Mouse (Mus musculus): ENCODE results near the gene Exog.

Exog gene
- long read RNA-seq, experiment 1, partial matches to known transcripts = 0 of 4 reads
- long read RNA-seq, experiment 1, other reads (novel, unspliced or antisense) = 1 of 4 reads
- long read RNA-seq, experiment 2, partial matches to known transcripts = 0 of 5 reads
- long read RNA-seq, experiment 2, other reads (novel, unspliced or antisense) = 1 of 5 reads

- intact Hi-C loops (cut with DNase I) = no loop called here
Observed at GRCm38 (mm10) chr9:119444738-119445429, at the start of gene Exog. Gene Exog, plus strand, starts transcription at chr9:119444943.

GRCm38 (mm10) chr9:119401351-119401750 lies 43.4 kb upstream of the Exog start:
- intact Hi-C loops (cut with DNase I) = loop anchor here (5.0 kb wide), 1 partner anchor 44 kb away; the partner anchor contains the start of gene Xylb

GRCm38 (mm10) chr9:119401801-119402214 lies 42.9 kb upstream of the Exog start, which contains the start of gene Acvr2b:
Gene Acvr2b, plus strand, starts transcription at chr9:119402118.
- intact Hi-C loops (cut with DNase I) = loop anchor here (5.0 kb wide), 1 partner anchor 45 kb away; the partner anchor contains the start of gene Xylb

GRCm38 (mm10) chr9:119402253-119403235 lies 42.2 kb upstream of the Exog start:
- intact Hi-C loops (cut with DNase I) = loop anchor here (5.0 kb wide), 1 partner anchor 45 kb away; the partner anchor contains the start of gene Xylb

- intact Hi-C loops (cut with DNase I) = loop anchor here (5.0 kb wide), 1 partner anchor 46 kb away; the partner anchor contains the start of gene Xylb
Observed at GRCm38 (mm10) chr9:119403236-119403641, 41.5 kb upstream of the Exog start.

GRCm38 (mm10) chr9:119404090-119404489 lies 40.7 kb upstream of the Exog start:
- intact Hi-C loops (cut with DNase I) = loop anchor here (5.0 kb wide), 1 partner anchor 47 kb away; the partner anchor contains the start of gene Xylb

GRCm38 (mm10) chr9:119407884-119408283 lies 36.9 kb upstream of the Exog start:
- intact Hi-C loops (cut with DNase I) = no loop called here

GRCm38 (mm10) chr9:119408898-119409664 lies 35.7 kb upstream of the Exog start:
- intact Hi-C loops (cut with DNase I) = no loop called here

GRCm38 (mm10) chr9:119409864-119410263 lies 34.9 kb upstream of the Exog start:
- intact Hi-C loops (cut with DNase I) = no loop called here

- intact Hi-C loops (cut with DNase I) = no loop called here
Observed at GRCm38 (mm10) chr9:119418025-119418424, 26.7 kb upstream of the Exog start.

GRCm38 (mm10) chr9:119419852-119420438 lies 24.8 kb upstream of the Exog start:
- intact Hi-C loops (cut with DNase I) = no loop called here

- intact Hi-C loops (cut with DNase I) = no loop called here
Observed at GRCm38 (mm10) chr9:119425217-119425975, 19.3 kb upstream of the Exog start.

- intact Hi-C loops (cut with DNase I) = no loop called here
Observed at GRCm38 (mm10) chr9:119425976-119426415, 18.7 kb upstream of the Exog start.

GRCm38 (mm10) chr9:119426483-119426882 lies 18.3 kb upstream of the Exog start:
- intact Hi-C loops (cut with DNase I) = no loop called here

GRCm38 (mm10) chr9:119430311-119430710 lies 14.4 kb upstream of the Exog start:
- intact Hi-C loops (cut with DNase I) = loop anchor here (2.0 to 10.0 kb wide), 2 partner anchors 74 to 276 kb away; partner anchors contain the start of genes Acaa1b, Gm47289 and Xylb

- intact Hi-C loops (cut with DNase I) = loop anchor here (10.0 kb wide), 1 partner anchor 281 kb away; the partner anchor contains the start of genes Acaa1b and Gm47289
Observed at GRCm38 (mm10) chr9:119435855-119436254, 8.9 kb upstream of the Exog start.

GRCm38 (mm10) chr9:119438065-119438464 lies 6.7 kb upstream of the Exog start:
- intact Hi-C loops (cut with DNase I) = loop anchor here (10.0 kb wide), 1 partner anchor 283 kb away; the partner anchor contains the start of genes Acaa1b and Gm47289

GRCm38 (mm10) chr9:119438498-119439000 lies 6.2 kb upstream of the Exog start:
- intact Hi-C loops (cut with DNase I) = loop anchor here (10.0 kb wide), 1 partner anchor 284 kb away; the partner anchor contains the start of genes Acaa1b and Gm47289

GRCm38 (mm10) chr9:119445737-119446136 lies 994 bp downstream of the Exog start:
- intact Hi-C loops (cut with DNase I) = no loop called here

All from adrenal gland (tissue).